Mouse (Mus musculus) retina, postnatal 1 day (tissue): Measurements from ENCODE around the gene Pus10.
A peak's percentile ranks its signal among the peaks of the same experiment; 100 is the strongest.

Experiments used
- DNase-seq: peaks from one replicate; pipeline ENCODE4 v3.0.0-alpha.2; 2012

The Pus10 gene

GRCm38 (mm10) chr11:23665311-23665786 lies at the start of gene Pus10:
Gene Pus10 (plus strand): TSS chr11:23665674.
- no peak for DNase-seq

GRCm38 (mm10) chr11:23618995-23619394 lies 46.5 kb upstream of the Pus10 start:
- no peak for DNase-seq

GRCm38 (mm10) chr11:23630664-23631063 lies 34.8 kb upstream of the Pus10 start:
- no peak for DNase-seq

- peak; percentile 98 for DNase-seq
Measured at GRCm38 (mm10) chr11:23632945-23633878, 32.3 kb upstream of the Pus10 start, which contains the start of gene 0610010F05Rik. Gene 0610010F05Rik (minus strand): TSS chr11:23633639.

- no peak for DNase-seq
Measured at GRCm38 (mm10) chr11:23633879-23634215, 31.6 kb upstream of the Pus10 start.

GRCm38 (mm10) chr11:23634573-23634972 lies 30.9 kb upstream of the Pus10 start:
- DNase-seq, result no peak

GRCm38 (mm10) chr11:23647431-23647830 lies 18.0 kb upstream of the Pus10 start:
- DNase-seq, result no peak

- no peak for DNase-seq
Measured at GRCm38 (mm10) chr11:23647835-23648234, 17.6 kb upstream of the Pus10 start.

- no peak for DNase-seq
Measured at GRCm38 (mm10) chr11:23653666-23654065, 11.8 kb upstream of the Pus10 start.

- no peak for DNase-seq
Measured at GRCm38 (mm10) chr11:23657791-23658190, 7.7 kb upstream of the Pus10 start.

GRCm38 (mm10) chr11:23664232-23664631 lies 1.2 kb upstream of the Pus10 start:
- no peak for DNase-seq

- peak; percentile 98 for DNase-seq
Measured at GRCm38 (mm10) chr11:23665798-23666501, 476 bp downstream of the Pus10 start, which contains the start of gene Pex13. Gene Pex13 (minus strand): TSS chr11:23665959.

GRCm38 (mm10) chr11:23666526-23666925 lies 1.1 kb downstream of the Pus10 start:
- DNase-seq, result no peak

- peak; percentile 36 for DNase-seq
Measured at GRCm38 (mm10) chr11:23667128-23667527, 1.7 kb downstream of the Pus10 start.

GRCm38 (mm10) chr11:23672256-23672749 lies 6.8 kb downstream of the Pus10 start:
- no peak for DNase-seq

GRCm38 (mm10) chr11:23676100-23676499 lies 10.6 kb downstream of the Pus10 start:
- DNase-seq, result no peak

- peak; percentile 86 for DNase-seq
Measured at GRCm38 (mm10) chr11:23679044-23679642, 13.7 kb downstream of the Pus10 start.

GRCm38 (mm10) chr11:23680435-23680950 lies 15.0 kb downstream of the Pus10 start:
- DNase-seq, result no peak

- no peak for DNase-seq
Measured at GRCm38 (mm10) chr11:23682561-23682960, 17.1 kb downstream of the Pus10 start.

- no peak for DNase-seq
Measured at GRCm38 (mm10) chr11:23686671-23687070, 21.2 kb downstream of the Pus10 start.

GRCm38 (mm10) chr11:23688060-23688459 lies 22.6 kb downstream of the Pus10 start:
- DNase-seq, result no peak

GRCm38 (mm10) chr11:23693286-23693685 lies 27.8 kb downstream of the Pus10 start:
- DNase-seq, result no peak

GRCm38 (mm10) chr11:23695847-23696246 lies 30.4 kb downstream of the Pus10 start:
- no peak for DNase-seq
